Mouse (Mus musculus): ENCODE results near the gene Ptprf.
A peak's percentile ranks its signal among the peaks of the same experiment; 100 is the strongest.

The Ptprf gene

DNA sequence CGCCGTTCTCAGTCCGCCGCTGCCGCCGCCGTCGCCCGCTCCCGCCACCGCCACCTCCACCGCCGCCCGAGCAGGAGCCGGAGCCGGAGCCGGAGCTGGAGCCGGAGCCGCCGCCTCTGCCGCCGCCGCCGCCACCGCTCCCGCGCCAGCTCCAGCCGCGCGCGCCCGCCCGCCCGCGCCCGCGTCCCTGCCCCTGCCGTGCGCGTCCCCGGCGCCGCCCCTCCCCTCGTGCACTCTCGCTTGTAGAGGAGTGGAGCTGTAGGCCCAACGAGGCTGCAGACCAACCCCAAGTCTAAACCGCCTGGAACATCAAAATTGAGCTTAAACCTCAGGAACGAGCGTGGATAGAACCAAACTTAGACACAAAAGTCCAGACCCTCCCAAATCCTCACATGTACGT, at the start of gene Ptprf:
Ptprf (minus strand) TSS at position 175 of the 400 bp plus-strand sequence.
- no peak for DNase-seq (ENCODE audit: low read depth, low spot score)

DNA sequence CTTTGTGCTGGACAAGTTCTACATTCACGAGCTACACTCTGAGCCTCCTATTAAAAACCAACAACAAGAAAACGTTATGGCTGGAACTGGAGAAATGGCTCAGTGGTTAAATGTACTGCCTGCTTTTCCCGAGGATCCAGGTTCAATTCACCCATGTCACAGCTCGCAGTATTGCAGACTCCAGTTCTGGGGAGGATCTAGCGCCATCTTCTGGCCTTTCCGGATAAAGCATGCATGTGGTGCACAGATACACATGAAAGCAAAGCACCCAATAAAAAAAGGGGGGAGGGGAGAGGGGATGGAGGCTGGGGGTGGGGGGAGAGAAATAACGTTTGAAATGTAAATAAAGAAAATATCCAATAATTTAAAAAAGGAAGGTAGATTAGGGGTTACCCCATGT, 45.5 kb upstream of the Ptprf start:
- DNase-seq (ENCODE audit: low read depth, low spot score): peak; percentile 78

DNA sequence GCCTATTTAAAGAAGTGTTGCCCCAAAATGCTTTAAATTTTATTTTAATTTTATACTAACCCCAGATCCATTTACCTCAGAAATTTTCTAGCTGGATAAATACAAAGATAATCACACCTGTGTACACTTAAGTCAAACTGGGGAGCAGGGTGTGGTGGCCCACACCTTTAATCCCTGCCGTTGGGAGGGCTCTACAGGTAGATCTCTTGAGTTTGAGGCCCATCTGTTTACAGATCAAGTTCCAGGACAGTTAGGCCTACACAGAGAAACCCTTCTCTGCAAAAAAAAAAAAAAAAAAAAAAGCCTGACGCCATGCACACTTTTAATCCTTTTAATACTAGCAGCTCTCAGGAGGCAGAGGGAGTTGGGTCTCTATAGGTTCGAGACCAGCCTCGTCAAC, 44.8 kb upstream of the Ptprf start:
- no peak for DNase-seq (ENCODE audit: low read depth, low spot score)

DNA sequence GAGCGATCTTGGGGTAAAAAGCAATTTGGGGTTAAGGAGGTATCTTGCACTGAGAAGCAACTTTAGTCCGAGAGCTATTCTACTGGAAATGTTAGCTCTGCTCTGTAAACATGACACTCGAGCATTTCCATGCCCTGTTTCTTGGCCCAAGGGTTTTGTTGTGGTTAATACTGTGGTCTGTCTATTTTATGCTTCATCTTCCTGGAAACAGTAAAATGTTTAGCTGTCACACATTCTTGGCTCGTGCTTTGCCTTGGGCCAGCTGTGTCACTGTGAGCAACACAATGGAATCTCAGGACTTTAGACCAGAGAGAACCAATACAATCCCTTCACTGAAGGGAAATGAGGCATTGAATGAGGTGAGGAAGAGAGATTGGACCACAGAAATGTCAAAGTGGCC, 40.6 kb upstream of the Ptprf start:
- no peak for DNase-seq (ENCODE audit: low read depth, low spot score)

DNA sequence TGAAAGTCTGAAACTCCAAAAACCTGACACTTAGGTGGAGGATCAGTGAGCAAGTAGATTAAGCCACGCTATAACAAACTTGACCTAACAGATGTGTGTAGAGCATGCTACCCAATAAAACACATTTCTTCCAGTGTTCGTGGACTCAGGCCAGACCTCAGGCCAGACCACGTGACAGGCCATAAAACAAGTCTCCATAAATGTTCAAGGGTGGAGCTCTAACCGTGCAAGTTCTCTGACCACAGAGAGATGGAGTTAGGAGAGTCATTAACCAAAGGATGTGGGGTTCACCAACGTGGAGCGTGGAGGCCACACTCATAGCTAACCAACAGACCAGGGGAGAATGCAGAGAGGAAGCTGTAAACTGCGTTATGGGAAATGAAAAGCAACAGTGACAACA, 35.3 kb upstream of the Ptprf start:
- no peak for DNase-seq (ENCODE audit: low read depth, low spot score)

DNA sequence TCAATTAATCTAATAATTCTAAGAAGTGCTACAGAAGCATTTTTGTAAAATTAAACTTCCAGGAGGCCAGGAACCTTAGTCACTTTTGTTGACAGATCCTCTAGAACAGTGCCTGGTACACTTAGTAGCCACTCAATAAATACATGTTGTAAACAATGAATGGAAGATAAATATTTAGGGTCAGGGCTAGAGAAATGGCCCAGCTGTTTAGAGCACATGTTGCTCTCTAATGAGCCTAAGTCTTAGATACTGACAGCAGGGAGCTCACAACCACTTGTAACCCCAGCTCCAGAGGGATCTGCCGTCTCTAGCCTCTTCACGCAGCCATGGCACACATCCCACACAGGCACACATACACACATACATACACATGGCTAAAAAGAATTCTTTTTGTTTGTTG, 29.4 kb upstream of the Ptprf start:
- DNase-seq (ENCODE audit: low read depth, low spot score): no peak

DNA sequence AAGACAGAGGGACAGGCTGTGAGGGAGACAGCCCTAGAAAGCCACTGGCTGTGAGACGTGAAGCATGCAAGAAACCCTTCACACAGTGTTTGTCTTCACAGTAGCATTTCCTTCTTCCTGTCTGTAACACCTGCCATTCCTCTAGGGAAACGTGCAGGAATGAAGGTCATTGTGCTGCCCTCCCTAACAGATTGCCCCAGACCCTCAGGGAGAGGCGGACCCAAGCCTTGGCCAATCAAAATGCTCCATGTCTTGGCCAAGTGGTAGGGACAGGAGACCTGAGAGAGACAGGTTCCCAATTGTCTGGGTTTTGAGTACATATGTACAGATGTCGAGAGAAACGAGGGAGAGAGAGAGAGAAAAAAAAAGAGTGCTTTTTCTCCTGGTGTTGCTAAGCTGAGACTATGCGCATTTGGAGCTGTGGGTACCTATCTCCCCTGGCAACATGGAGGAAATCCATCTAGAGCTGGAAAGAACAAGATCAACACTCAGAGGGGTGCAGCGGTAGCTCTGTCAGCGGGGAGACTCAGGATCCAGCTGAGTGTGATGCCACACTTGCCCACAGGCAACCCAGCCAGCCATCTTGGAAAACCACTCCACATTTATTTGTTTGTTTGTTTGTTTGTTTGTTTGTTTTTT, 28.6 kb upstream of the Ptprf start:
- no peak for DNase-seq (ENCODE audit: low read depth, low spot score)

DNA sequence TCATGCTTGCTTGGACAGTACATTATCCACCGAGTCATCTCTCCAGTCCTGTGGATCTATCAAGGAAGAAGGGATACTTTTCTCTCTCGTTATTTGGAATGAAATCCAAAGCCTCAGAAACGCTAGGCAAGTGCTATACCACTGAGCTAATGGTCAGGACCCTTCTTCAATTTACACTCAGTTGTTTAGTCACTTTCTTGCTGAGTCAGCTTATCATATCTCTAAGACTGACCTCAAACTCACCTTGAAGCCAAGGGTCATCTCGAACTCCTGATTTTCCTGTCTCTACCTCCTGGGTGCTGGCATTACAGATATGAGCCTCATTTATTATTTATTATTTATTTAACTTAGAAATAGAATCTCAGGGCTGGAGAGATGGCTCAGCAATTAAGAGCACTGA, 25.5 kb upstream of the Ptprf start:
- DNase-seq (ENCODE audit: low read depth, low spot score): no peak

DNA sequence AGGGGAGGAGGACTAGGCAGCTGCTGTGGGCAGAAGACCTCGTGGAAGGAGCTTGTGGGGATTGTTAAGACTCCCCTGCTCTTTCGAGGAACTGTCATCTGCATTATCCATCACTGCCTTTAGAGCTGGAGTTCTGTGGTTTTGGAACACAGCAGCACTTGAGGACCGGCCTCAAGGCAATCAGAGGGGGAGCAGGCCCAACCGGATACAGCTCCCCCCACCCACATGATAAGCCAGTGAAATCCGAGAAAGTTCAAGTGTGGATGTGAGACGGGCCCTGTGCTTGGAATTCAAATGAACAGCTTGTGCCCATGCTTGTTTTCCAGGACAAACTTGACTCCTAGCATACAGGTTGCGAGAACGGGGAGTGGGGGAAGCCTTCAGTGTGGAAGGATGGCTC, 24.1 kb upstream of the Ptprf start:
- DNase-seq (ENCODE audit: low read depth, low spot score): no peak

DNA sequence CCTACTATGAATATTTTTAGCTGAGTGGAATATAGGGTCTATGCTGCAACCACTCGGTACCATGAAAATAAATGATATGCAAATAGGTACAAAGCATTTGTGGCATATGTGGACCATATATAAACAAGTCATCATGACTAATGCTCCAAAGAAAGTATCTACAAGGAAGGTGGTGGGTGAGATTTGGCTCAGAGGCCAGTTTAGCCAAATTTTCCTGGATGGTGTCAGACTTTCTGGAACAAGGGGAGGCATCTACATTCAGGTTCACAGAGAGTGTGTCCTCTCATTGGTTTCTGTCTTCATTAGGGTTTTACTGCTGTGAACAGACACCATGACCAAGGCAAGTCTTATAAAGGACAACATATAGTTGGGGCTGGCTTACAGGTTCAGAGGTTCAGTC, 19.3 kb upstream of the Ptprf start:
- DNase-seq (ENCODE audit: low read depth, low spot score): no peak

DNA sequence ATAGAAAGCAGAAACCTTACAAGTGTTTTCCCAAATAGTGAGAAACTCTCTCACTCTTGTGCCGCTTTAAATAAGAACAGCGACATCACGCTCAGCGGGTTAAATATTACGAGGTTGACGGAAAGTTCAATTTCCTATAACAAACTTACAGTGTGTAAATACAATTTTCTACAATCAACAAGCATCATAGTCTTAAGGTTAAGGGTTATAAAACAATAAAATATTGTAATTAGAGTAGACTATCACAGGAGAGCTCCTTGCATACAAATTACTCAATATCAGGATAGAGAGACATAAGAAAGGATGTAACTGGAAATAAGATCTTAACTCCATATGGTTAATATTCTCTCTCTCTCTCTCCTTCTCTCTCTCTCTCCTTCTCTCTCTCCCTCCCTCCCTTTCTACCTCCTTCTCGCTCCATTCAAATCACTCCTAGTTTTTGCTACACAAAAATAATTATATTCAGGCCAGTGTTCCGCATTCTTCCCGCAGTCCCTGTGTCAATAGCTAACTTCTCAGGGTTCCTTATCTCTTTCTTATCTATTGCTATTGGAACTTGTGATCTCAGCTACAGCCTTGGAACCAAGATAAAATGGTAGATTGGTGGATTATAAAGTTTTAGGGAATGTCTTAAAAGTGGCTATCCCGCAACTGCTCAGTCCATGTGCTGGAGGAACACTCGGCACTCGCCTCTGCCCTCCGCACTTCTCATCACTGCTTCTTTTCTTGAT, 16.5 kb upstream of the Ptprf start:
- no peak for DNase-seq (ENCODE audit: low read depth, low spot score)

DNA sequence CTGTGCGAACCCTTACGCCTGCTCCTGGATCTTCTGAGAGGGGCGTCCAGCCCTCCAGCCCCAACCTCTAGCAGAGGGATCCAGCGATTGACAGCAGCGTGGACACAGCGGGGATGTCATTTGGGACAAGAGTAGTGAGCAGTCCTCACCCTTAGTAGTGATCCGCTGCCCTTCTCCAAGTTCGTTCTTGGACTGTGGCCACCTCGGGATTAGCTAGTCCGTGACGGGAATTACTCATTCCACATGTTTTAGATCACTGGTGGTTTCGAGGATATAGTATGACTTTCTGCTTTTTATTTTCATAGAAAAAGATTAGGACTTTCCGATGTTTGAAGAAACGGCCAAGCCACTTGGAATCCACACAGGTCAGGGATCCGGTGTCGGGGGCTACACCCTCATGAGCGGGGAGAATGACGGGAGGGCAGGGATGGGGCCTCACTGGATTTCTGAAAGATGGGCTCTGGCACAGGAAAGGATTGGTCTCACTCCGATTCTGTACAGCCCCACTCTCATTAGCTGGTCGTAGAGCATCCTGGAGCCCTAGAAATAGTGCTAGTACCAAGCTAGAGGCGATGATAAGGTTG, 15.0 kb upstream of the Ptprf start:
- DNase-seq (ENCODE audit: low read depth, low spot score): no peak

DNA sequence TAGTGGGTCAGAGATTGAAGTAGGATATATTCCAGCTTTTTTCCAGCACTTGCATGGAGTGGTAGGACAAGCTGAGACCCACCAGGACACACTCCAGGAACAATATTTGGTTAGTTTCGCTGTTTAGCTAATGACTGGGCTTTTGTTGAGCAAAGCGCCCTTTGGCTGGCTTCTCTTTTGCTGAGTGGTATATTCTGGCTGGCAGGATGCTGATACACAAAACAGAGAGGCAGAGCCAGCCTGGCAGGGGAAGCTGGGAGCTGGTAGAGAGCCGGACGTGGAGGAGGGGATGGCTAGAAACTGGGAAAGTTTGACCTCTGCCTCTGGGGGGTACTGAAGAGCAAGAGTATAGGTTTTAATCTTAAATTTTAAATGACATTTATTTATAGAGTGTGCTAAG, 13.8 kb upstream of the Ptprf start:
- no peak for DNase-seq (ENCODE audit: low read depth, low spot score)

DNA sequence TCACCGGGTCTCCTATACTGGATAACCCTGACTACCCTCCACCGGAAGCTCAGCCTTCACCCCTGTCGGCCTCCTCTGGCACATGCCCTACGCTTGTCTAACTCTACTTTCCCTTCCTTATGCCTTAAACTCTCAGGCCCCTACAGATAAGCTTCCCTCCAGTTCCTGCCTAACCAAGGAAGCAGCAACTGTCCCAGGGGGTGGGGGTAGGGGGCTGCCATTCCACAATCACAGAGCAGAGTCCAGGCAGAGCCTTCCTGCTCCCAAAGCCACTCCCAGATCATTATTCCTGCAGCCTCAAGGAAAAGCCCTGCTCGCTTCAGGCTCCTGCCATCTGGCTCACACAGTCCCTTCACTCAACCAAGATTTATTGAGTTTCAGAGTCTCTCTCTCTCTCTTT, 6.6 kb upstream of the Ptprf start:
- DNase-seq (ENCODE audit: low read depth, low spot score): no peak

DNA sequence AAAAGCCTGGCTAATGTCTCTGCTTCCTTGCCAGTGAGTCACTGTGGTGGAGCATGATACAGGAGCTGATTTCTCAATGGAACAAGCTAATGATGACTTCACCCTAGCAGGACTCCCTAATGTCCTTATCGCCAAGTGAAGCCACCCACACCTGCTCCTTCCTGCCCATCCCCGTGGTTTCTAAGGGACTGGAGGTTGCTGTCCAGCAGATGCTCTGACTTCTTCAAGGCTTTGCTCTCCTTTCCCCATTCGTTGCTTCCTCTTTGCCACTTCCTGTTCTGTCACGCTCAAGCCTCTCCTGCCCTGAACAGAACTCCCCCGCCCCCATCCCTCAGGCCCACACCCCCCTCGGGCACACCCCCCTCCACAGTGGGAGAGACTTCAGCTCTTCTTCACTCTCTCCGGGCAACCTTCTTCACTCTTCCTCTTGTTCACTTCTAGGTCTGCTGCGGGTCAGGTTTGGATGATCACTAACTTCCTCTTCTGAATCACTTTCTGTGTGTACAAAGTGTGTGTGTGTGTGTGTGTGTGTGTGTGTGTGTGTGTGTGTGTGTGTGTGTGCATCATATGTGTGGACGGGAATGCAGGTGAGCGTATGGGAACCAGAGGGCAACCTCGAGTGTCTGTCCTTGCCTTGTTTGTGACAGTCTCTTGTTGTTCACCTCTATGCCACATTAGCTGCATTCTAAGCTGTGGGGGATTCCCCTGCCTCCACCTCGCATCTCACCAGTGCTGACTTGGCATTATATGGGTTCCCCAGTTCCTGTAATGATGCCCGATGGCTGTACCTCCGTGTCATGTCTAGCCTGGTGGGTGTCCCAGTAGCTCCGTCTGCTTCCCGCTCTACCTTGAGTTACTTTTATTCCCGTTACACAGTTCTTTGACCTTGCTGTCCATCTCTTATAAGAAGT, 4.7 kb upstream of the Ptprf start:
- peak; percentile 73 for DNase-seq (ENCODE audit: low read depth, low spot score)

DNA sequence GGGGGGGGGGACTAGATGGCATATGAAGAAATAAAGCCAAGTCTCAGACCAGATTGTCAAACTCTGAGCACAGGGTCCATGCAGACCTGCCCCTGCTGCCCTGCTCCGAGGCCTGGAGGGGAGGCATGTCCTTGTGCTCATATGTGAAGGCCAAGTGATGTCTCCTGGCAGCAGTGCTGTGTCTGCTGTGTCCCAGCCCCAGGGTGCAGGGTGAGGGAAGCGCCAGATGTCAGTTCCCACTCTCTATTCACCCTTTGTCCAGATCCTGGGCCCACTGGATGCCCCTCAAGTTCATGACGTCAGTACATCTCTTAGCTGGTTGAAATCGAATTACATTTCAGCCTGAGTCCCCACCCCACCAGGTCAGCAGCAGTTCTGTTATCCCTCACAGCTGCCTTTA, 3.6 kb upstream of the Ptprf start:
- DNase-seq (ENCODE audit: low read depth, low spot score): no peak

DNA sequence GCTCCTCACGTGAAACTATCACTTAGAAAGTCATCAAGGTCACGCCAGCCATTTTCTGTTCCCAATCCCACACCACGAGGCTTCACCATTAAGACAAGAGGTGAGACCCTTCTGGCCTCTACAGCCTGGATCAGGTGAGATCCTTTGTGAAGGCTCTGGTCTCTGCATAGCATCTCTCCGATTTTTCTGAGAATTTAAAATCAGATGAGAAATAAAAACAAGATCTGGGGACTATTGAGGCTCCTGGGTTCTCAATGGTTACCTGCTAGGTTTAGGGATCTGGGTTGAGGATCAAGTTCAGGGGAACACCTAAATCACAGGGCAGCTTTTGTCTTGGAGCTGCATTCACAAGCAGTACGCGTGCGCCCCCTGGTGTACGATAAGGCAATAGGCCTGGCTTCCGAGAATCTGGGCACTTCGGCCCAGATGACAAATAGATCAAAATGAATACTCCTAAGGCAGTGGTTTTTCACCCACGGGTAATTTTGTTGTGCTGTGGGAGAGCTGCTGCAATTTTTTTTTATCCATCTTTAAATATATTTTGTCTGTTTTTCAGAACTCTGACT, 1.6 kb upstream of the Ptprf start:
- peak; percentile 70 for DNase-seq (ENCODE audit: low read depth, low spot score)

DNA sequence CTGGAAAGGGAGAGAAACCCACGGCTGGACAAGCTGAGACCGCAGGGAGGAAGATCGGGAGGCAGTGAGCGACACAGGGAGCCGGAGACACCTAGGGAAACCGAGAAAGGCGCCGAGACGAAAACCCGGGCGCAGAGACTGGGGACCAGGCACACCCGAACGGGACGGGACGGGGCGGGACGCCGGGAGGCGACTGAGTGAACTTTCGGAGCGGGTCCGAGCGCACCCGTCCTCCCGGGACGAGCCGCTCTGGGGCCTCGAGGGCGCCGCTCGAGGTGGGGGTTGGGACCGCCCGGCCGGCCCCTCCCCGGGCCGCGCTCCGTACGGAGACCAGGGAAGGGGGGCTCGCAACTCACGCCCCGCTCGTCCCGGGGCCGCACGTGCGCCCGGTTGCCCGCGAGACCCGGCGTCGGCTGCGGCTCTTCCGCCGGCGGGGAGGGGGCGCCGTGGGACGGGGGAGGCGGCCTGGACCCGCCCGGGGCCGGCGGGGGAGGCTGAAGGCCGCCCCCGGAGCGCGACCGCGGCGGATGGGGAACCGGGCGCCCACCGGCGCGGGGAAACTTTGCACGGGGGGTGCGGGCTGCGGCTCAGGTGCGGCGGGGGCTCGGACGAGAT, 682 bp downstream of the Ptprf start:
- no peak for DNase-seq (ENCODE audit: low read depth, low spot score)

DNA sequence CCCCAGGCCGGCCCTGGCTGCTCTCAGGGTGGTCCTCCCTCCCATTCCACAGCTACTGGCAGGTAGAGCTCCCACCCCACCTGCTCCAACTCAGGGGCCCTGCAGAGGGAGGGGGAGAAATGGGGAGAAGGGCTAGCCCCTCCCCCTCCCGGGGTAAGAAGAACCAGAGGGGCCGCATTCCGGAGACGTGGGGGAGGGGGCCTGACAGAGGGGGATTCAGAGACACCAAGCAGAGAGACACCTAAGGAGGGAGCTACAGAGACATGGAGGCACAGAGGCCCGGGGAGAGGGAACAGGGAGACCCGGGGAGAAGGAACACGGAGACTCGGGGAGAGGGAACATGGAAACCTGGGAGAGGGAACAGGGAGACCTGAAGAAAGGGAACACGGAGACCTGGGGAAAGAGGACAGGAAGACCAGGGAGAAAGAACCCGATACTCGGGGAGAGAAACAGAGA, 1.2 kb downstream of the Ptprf start:
- DNase-seq (ENCODE audit: low read depth, low spot score): no peak

DNA sequence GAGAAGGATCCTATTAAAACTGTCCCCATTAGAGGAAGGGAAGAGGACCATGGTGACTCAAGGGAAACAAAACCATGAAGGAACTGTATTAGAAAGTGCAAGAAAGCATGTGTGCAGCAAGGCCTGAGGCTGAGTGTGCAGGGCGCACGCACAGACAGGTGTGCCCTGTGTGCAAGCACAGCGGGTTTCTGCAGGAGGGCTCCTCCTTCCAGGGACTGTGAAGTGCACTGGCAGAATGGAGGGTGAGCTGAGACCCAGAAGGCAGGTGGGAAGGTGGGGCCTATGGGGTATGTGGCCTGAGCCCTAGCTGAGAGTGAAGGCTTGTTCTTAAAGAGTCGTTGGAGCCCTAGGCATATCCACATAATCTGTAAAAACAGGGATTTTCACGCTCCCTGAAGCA, 1.9 kb downstream of the Ptprf start:
- no peak for DNase-seq (ENCODE audit: low read depth, low spot score)

DNA sequence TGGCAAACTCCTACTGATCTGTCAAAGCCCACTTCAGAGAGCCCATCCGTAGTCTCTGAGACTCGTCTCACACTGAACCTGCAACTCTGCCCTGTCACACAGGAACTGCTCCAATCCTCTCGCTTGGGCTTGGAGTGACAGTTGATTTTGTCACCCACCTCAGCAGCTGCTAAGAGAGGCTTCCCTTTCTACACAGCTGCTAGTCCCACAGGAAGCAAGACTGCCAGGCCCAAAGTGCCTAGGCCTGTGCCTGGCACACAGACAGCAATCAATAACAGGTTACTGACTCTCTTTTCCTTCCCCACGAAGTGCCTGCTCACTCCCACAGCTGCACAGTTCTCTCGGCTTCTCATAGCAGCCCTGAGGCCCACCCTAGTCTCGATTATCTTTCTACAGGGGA, 2.7 kb downstream of the Ptprf start:
- no peak for DNase-seq (ENCODE audit: low read depth, low spot score)

Measured in A20 (cell line).